Mouse (Mus musculus) cerebellum, adult 2 months (tissue): ENCODE data around the gene Traf7.

ENCODE experiments used
- CTCF ChIP-seq: fragments of 200-500 bp; IDR thresholded peaks from 2 replicates; pipeline ENCODE4 v1.5.1; 2011; ENCODE audit warnings: low read depth, mild to moderate bottlenecking, control low read depth, low read length, moderate library complexity, borderline replicate concordance; ENCODE audit not compliant: insufficient read depth
- POLR2A ChIP-seq: fragments of 200-500 bp; IDR thresholded peaks from 2 replicates; pipeline ENCODE4 v1.6.1; 2011; ENCODE audit warnings: low read length, control low read depth, borderline replicate concordance; ENCODE audit not compliant: insufficient read depth

- TF ChIP-seq CTCF (no peak), POLR2A (no peak)
Measured at GRCm38 (mm10) chr17:24563638-24564037, 35.9 kb upstream of the Traf7 start.
